Mouse (Mus musculus): ENCODE measurements around the gene Madd. TPM values are rescaled to one million over a fixed set of nuclear protein-coding genes. Genes with fewer than 3 reads are reported as not detected.

Gene Madd
- polyA plus RNA-seq, 2 experiments = 8.6 to 18.1 TPM

DNA sequence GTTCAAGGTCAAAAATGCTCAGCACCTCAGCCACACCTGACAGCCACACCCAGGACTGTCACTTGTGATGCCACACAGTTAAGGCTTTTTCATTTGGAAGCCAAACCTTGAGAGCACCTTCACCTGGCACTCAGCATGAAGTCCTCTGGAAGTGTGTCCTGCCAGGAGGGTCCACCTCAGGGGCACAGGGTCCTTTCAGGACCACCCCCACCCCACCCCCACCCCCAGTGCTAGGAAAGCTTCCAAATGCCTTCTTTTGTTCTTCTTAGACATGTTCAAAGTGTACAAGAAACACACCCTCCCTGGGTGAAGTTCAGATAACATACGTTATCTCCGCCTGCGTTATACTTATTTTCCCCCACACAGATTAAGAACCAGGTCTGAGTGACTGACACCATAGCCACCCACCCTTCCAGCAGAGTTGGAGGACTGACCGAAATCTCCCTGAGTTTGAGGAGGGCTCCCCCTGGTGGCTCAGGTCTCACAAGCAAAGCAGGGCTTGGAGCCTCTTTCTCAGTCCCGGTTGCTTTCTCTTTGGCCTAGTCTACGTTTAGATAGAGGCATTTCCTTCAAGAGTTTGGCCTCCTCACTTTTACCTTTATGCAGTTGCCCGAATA is 82.4 kb downstream of the Madd start:
- DNase-seq (ENCODE audit: low spot score) (peak; percentile 89), ATAC-seq (ENCODE audit: low FRiP score, low read depth) (peak; percentile 89)
- no peak overlapping the region for H3K4me3 ChIP-seq (replicated peaks; ENCODE audit: low read length)
- H3K4me1 ChIP-seq (ENCODE audit: control insufficient read depth, insufficient read depth, low read length) = no peaks in the 10 kb centered on the region
- H3K27me3 ChIP-seq (ENCODE audit: control insufficient read depth, insufficient read depth, low read length) = no peaks in the 10 kb centered on the region
- H3K4me2 ChIP-seq (replicated peaks; ENCODE audit: low read depth, low read length, severe bottlenecking) = no peak overlapping the region
- WGBS = 12% methylated on average over 7 of the region's 7 CpGs
- no peak overlapping the region; the same call in 1 of the 2 replicates for H3K9ac ChIP-seq (ENCODE audit: low read depth, low read length, severe bottlenecking)
- no peak for TF ChIP-seq POLR2A (IDR thresholded peaks at IDR 0.05; ENCODE audit: borderline replicate concordance, extremely low read depth, insufficient read depth, insufficient read length)
- no peaks in the 10 kb centered on the region for H3K36me3 ChIP-seq (ENCODE audit: control insufficient read depth, insufficient read depth, low read length)
- H3K27ac ChIP-seq (replicated peaks; ENCODE audit: low read depth, low read length) = no peak overlapping the region
- H3K9me3 ChIP-seq (ENCODE audit: control insufficient read depth, low read length) = no peaks in the 10 kb centered on the region

DNA sequence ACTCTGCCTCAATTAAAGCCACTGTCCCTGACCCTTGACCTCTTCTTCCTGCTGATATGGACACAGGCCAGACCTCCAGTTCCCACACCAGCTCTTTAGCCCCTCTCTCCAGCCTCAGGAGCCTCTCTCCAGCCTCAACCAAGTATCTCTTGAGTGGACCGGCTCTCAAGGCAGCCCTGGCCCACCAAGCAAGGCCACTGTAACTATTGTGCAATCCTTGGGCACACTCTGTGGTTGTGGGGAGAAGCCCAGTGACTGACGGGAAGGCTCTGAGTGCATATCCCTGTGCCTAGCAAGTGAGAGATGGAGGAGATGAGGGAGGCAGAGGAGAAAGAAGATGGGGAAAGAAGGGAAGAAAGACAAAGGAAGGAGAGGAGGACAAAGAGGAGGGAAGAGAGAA is 85.5 kb downstream of the Madd start:
- Histone ChIP-seq H3K4me1 (ENCODE audit: control insufficient read depth, insufficient read depth, low read length) (no peaks in the 10 kb centered on the region), H3K27ac (replicated peaks; ENCODE audit: low read depth, low read length) (no peak overlapping the region), H3K9ac (ENCODE audit: low read depth, low read length, severe bottlenecking) (no peak overlapping the region), H3K4me3 (replicated peaks; ENCODE audit: low read length) (no peak overlapping the region), H3K36me3 (ENCODE audit: control insufficient read depth, insufficient read depth, low read length) (no peaks in the 10 kb centered on the region), H3K27me3 (ENCODE audit: control insufficient read depth, insufficient read depth, low read length) (no peaks in the 10 kb centered on the region), H3K9me3 (ENCODE audit: control insufficient read depth, low read length) (no peaks in the 10 kb centered on the region), H3K4me2 (replicated peaks; ENCODE audit: low read depth, low read length, severe bottlenecking) (no peak overlapping the region)
- no peak for TF ChIP-seq POLR2A (IDR thresholded peaks at IDR 0.05; ENCODE audit: borderline replicate concordance, extremely low read depth, insufficient read depth, insufficient read length)
- 92% methylated on average over 2 of the region's 2 CpGs for WGBS
- no peak for ATAC-seq (ENCODE audit: low FRiP score, low read depth)
- no peak for DNase-seq (ENCODE audit: low spot score)

DNA sequence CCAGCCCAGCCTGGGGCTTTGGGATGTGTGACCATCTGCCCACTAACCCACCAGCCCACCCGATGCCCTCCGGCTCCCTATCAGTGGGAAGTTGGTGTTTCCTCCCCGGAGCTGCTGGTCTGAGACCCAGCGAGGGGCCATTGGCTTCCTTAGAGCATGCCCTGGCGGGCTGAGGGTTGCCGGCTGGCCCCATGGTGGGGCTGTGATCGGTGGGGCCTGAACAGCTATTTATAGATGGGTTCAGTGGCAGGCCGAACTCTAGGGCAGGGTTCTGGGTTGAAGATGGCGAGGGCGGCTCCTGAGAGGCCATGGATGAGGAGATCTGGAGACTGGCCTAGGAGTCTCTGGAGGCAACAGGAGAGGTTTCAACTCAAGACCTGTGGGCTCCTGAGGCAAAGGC is 86.6 kb downstream of the Madd start:
- no peak overlapping the region for H3K9ac ChIP-seq (ENCODE audit: low read depth, low read length, severe bottlenecking)
- ATAC-seq (ENCODE audit: low FRiP score, low read depth) (no peak), DNase-seq (ENCODE audit: low spot score) (no peak)
- TF ChIP-seq POLR2A (IDR thresholded peaks at IDR 0.05; ENCODE audit: borderline replicate concordance, extremely low read depth, insufficient read depth, insufficient read length) = no peak
- H3K4me2 ChIP-seq (replicated peaks; ENCODE audit: low read depth, low read length, severe bottlenecking) = no peak overlapping the region
- H3K36me3 ChIP-seq (ENCODE audit: control insufficient read depth, insufficient read depth, low read length) = no peaks in the 10 kb centered on the region
- H3K4me3 ChIP-seq (replicated peaks; ENCODE audit: low read length) = no peak overlapping the region
- H3K27me3 ChIP-seq (ENCODE audit: control insufficient read depth, insufficient read depth, low read length) = no peaks in the 10 kb centered on the region
- H3K4me1 ChIP-seq (ENCODE audit: control insufficient read depth, insufficient read depth, low read length) = no peaks in the 10 kb centered on the region
- WGBS = 82% methylated on average over 10 of the region's 10 CpGs
- no peaks in the 10 kb centered on the region for H3K9me3 ChIP-seq (ENCODE audit: control insufficient read depth, low read length)
- no peak overlapping the region for H3K27ac ChIP-seq (replicated peaks; ENCODE audit: low read depth, low read length)

DNA sequence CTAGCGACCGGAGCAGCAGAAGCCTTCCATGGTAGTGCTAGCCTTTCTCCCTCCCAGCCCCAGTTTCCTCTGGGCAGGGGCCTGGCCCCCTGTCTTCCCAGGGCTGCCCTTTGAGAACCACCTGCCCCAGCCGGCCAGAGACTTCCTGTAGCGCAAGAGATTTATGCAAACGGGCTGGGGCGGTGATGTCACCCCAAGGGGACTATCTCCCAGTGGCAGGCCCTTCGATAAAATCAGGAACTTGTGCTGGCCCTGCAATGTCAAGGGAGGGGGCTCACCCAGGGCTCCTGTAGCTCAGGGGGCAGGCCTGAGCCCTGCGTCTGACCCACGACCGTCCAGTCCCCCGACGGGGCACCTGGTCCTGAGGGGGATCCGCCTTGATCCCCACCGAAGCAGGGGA is 87.1 kb downstream of the Madd start:
- 69% methylated on average over 14 of the region's 14 CpGs for WGBS
- H3K4me2 ChIP-seq (replicated peaks; ENCODE audit: low read depth, low read length, severe bottlenecking) = no peak overlapping the region
- H3K9ac ChIP-seq (ENCODE audit: low read depth, low read length, severe bottlenecking) = no peak overlapping the region
- TF ChIP-seq POLR2A (IDR thresholded peaks at IDR 0.05; ENCODE audit: borderline replicate concordance, extremely low read depth, insufficient read depth, insufficient read length) = no peak
- H3K4me1 ChIP-seq (ENCODE audit: control insufficient read depth, insufficient read depth, low read length) = no peaks in the 10 kb centered on the region
- no peak overlapping the region for H3K27ac ChIP-seq (replicated peaks; ENCODE audit: low read depth, low read length)
- H3K4me3 ChIP-seq (replicated peaks; ENCODE audit: low read length) = no peak overlapping the region
- H3K27me3 ChIP-seq (ENCODE audit: control insufficient read depth, insufficient read depth, low read length) = no peaks in the 10 kb centered on the region
- DNase-seq (ENCODE audit: low spot score) = no peak
- no peak for ATAC-seq (ENCODE audit: low FRiP score, low read depth)
- no peaks in the 10 kb centered on the region for H3K9me3 ChIP-seq (ENCODE audit: control insufficient read depth, low read length)
- H3K36me3 ChIP-seq (ENCODE audit: control insufficient read depth, insufficient read depth, low read length) = no peaks in the 10 kb centered on the region

DNA sequence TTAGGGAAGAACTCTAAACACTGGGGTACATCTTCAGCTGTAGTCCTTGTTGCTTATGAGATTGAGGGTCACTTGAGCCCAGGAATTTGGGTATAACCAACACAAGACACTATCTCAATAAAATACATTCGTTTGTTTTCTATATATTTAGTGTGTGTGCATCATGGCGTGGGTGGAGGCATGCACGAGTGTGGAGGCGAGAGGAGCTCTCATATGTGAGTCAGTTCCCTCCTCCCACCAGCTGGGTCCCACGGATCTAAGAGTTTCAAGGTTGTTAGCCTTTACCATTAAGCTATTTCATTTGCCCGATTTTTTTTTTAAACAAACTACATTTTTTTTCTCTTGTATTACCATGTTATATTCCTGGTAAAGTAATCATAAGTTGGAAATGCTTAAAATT is 92.8 kb downstream of the Madd start:
- H3K4me2 ChIP-seq (replicated peaks; ENCODE audit: low read depth, low read length, severe bottlenecking) = no peak overlapping the region
- no peak overlapping the region for H3K4me3 ChIP-seq (replicated peaks; ENCODE audit: low read length)
- H3K27ac ChIP-seq (replicated peaks; ENCODE audit: low read depth, low read length) = no peak overlapping the region
- ATAC-seq (ENCODE audit: low FRiP score, low read depth) = no peak
- H3K27me3 ChIP-seq (ENCODE audit: control insufficient read depth, insufficient read depth, low read length) = no peaks in the 10 kb centered on the region
- WGBS = 66% methylated on average over 6 of the region's 6 CpGs
- H3K36me3 ChIP-seq (ENCODE audit: control insufficient read depth, insufficient read depth, low read length) = no peaks in the 10 kb centered on the region
- H3K9me3 ChIP-seq (ENCODE audit: control insufficient read depth, low read length) = no peaks in the 10 kb centered on the region
- no peaks in the 10 kb centered on the region for H3K4me1 ChIP-seq (ENCODE audit: control insufficient read depth, insufficient read depth, low read length)
- TF ChIP-seq POLR2A (IDR thresholded peaks at IDR 0.05; ENCODE audit: borderline replicate concordance, extremely low read depth, insufficient read depth, insufficient read length) = no peak
- no peak for DNase-seq (ENCODE audit: low spot score)
- H3K9ac ChIP-seq (ENCODE audit: low read depth, low read length, severe bottlenecking) = no peak overlapping the region

DNA sequence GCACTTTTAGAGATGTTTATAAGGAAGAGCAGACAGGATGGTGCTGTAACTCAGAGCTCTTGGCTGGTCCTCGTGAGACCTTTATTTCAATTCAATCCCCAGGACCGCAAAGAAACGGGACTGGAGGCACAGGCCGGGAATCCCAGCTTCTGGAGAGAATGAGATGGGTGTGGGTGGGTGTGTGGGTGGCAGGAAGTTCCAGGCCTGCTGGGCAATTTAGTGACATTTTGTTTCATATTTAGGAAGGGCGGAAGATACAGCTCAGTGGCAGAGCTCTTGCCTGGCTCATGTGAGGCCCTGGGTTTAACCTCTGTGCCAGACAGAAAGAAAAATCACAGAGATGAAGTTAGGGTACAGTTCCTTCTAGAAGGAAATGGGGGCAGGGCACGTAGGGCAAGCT is 93.4 kb downstream of the Madd start:
- no peak for ATAC-seq (ENCODE audit: low FRiP score, low read depth)
- TF ChIP-seq POLR2A (IDR thresholded peaks at IDR 0.05; ENCODE audit: borderline replicate concordance, extremely low read depth, insufficient read depth, insufficient read length) = no peak
- H3K36me3 ChIP-seq (ENCODE audit: control insufficient read depth, insufficient read depth, low read length) = no peaks in the 10 kb centered on the region
- DNase-seq (ENCODE audit: low spot score) = no peak
- 73% methylated on average over 6 of the region's 6 CpGs for WGBS
- no peak overlapping the region for H3K4me2 ChIP-seq (replicated peaks; ENCODE audit: low read depth, low read length, severe bottlenecking)
- no peak overlapping the region for H3K4me3 ChIP-seq (replicated peaks; ENCODE audit: low read length)
- H3K4me1 ChIP-seq (ENCODE audit: control insufficient read depth, insufficient read depth, low read length) = no peaks in the 10 kb centered on the region
- no peaks in the 10 kb centered on the region for H3K27me3 ChIP-seq (ENCODE audit: control insufficient read depth, insufficient read depth, low read length)
- no peak overlapping the region for H3K9ac ChIP-seq (ENCODE audit: low read depth, low read length, severe bottlenecking)
- no peak overlapping the region for H3K27ac ChIP-seq (replicated peaks; ENCODE audit: low read depth, low read length)
- no peaks in the 10 kb centered on the region for H3K9me3 ChIP-seq (ENCODE audit: control insufficient read depth, low read length)
